Mouse (Mus musculus) G1E-ER4 (cell line): Measurements from ENCODE around the gene She. TPM values are rescaled to one million over a fixed set of nuclear protein-coding genes. Genes with fewer than 3 reads are reported as not detected.

Experiments used
- GATA1 ChIP-seq: IDR thresholded peaks from one replicate; pipeline ENCODE4 v1.8.0; 2012; ENCODE audit warnings: low read length, inconsistent platforms
- polyA plus RNA-seq: library from polyadenylated mRNA; stranded (reverse); fragments of >175 nt; gene quantifications from 2 replicates; pipeline ENCODE4 v1.2.3, GENCODE M21; 2012

Gene She
- polyA plus RNA-seq, 1 experiment = not detected

DNA sequence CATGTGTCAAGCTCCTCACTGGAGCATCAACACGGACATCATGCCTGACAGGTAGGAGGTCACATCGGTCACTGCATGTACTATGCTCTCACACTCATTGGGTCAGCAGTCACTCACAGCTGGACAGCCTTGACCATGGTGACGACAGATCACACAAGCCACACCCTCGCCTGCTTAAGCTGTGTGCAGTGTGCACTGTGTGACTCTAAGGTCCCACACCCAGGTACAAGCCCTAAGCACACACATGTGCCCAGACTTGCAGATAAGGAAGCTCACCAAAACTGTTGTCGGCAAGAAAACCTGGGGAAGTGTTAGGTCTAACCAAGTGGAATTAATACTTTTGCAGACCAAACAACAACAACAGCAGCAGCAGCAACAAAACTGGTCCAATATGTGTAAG, 23.3 kb upstream of the She start:
- no peak for TF ChIP-seq GATA1

DNA sequence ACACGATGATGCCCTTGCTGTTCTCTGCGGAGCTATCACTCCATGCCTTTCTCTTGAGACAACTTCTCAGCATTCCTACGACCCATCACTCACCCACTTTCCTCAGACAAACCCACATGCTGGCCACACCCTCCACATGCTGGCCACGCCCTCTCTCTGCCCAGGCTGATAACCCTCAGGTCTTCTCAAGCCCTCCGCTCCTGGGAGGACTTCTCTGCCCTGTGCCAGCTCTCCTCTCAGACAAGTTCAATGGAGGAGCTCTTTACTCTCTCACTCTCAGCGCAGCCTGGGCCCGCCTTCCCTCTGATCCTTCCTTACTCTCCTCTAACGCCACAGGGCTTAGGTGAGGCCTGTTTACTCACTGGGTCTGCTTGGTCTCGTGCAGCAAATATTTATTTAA, 22.5 kb upstream of the She start:
- no peak for TF ChIP-seq GATA1

DNA sequence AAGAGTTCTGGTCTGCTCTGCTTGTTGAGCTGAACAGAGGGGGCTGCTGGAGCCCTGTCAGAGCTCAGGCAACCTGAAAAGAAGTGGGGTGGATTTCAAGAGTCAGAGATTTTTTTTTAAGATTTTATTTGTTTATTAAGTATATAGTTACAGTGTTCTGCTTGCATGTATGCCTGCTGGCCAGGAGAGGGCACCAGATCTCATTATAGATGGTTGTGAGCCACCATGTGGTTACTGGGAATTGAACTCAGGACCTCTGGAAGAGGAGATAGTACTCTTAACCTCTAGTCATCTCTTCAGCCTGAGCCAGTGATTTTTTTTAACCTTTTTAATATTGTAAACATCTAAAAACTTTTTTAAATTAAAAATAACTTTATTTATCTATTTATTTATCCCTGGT, 20.3 kb upstream of the She start:
- TF ChIP-seq GATA1 = no peak

DNA sequence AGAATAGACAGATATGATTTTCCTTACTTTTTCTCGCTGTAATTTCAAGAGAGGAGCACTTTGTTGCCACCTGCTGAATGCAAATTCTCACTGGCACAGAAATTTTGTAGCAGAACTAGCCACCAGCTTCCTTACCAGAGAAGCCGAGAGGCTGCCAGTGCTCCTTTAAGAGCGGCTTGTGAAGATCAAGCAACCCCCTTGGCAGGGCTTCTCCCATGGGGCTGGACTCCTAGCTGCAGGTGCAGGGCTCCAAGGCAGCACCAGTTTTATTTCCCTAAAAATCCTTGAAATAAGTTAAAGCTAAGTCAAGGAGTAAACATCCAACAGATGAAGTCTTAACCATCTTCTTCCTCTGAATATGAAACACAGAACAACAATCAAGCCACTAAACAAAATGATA, 19.0 kb upstream of the She start:
- TF ChIP-seq GATA1 = no peak

DNA sequence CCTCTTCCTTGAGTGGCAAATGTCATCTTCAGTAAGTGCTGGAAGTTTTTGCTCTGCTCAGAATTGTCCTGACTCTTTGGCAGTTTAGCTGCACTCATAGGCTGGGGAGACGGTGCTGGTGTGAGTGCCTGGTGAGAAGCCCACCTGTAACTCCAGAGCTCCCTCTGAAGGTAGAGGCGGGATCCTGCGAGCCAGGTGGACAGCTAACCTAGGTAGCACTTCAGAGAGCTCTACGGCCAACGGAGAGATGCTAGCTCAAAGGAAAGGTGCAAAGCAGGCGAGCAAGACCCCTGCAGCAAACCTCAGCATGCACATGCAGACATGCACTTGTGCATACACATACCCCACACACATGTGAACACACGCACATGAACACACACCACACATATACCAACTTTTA, 17.1 kb upstream of the She start:
- TF ChIP-seq GATA1 = no peak

DNA sequence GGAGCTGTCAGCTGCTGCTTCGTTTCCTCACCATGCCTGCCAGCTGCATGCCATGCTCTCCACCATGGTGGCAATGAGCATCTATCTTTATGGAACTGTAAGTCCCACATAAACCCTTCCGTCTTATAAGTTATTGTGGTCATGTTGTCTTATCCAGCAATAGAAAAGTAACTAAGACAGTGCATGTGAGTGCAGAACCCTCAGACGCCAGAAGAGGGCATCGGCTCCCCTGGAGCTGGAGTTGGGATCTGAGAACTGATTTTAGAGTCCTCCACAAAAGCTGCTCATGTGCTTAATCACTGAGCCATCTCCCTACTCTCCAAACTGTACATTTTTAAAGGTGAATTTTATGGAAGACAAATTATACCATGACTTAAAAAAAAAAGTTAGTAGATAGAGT, 14.1 kb upstream of the She start:
- TF ChIP-seq GATA1 = no peak

DNA sequence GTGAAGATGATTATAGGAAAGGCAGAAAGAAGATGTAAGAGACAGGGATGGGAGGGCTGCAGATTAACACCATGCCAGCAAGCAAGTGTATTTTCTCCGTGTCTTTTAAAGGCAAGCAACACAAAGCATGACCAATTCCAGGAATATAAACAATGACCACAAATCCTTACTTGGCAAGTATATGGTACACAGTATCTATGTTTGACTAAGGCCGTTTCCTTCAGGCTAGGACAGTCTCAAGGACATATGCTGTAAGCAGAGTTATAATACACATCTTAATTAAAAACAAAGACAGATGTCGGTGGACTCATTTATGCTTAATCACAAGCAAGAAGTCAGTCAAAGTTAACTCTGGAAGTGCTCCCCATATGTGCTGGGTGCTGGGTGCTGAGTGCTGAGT, 12.6 kb upstream of the She start:
- no peak for TF ChIP-seq GATA1

DNA sequence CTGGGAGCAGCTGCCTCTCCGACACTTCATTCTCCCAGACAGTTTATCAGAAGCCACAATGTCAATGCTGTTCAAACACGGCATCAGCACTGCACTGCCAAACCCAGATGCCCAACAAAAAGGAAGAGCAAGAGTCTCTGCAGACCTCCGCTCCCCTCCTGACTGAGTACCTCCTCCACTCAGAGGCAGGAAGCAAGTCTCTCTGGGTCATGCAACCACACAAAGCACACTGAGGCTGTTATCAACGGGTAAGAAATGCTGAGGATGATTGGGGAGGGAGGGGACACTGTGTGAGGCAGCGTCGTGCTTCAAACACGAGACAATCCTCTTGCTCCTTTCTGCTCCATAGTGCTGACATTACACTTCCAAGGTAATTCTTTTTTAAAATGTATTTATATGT, 11.3 kb upstream of the She start:
- TF ChIP-seq GATA1 = no peak

DNA sequence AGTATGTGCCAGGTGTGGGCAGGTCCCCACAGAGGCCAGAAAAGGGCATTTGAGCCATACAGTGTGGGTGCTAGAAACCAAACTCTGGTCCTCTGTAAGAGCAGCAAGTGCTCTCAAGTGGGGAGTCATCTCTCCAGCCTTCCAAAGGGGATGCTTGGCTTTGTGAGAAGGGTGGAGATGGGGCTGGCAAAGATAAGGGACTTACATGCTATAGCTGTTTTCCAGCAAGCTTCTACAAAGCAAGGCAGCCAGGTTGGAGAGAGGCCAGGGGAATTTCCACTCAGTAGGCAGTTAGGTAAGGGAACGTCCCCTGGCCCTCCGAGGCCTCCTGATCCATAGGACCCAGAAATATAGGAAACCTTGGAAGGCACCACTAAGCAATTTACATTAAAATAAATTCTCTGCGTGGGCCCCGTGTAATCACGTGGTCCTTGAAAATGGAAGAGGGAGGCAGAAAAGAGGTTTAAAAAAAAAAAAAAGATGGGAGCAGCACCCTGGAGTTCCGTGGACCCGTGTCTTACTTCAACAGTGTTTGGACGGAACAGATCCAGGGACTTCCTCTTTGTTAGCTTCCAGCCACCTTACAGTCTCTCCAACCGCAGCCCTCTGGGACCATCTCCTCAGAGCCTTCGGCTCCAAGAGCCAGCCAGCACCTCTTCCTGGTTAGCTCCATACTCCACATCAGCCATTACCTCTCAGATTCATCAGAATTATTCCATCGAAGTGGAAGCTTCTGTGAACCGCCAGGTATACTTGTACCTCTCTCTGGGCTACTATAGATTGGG, 10.7 kb upstream of the She start:
- TF ChIP-seq GATA1 = no peak

DNA sequence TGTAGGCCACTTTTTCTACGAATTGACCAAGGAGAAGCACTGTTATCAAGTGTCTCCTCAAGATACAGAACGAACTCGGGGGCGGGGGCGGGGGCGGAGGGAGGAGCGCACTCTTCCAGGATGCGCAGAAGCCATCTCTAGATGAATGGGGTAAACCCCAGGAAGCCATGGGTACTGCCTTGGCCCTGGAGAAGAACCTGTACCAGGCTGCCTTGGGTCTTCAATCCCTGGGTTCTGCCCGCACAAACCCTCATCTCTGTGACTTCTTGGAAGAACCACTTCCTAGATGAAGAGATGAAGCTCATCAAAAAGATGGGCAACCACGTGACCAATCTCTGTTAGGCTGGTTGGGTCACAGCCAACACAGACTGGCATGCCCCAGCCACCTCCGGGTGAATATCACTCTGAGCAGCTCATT, 10.1 kb upstream of the She start:
- TF ChIP-seq GATA1 = no peak

DNA sequence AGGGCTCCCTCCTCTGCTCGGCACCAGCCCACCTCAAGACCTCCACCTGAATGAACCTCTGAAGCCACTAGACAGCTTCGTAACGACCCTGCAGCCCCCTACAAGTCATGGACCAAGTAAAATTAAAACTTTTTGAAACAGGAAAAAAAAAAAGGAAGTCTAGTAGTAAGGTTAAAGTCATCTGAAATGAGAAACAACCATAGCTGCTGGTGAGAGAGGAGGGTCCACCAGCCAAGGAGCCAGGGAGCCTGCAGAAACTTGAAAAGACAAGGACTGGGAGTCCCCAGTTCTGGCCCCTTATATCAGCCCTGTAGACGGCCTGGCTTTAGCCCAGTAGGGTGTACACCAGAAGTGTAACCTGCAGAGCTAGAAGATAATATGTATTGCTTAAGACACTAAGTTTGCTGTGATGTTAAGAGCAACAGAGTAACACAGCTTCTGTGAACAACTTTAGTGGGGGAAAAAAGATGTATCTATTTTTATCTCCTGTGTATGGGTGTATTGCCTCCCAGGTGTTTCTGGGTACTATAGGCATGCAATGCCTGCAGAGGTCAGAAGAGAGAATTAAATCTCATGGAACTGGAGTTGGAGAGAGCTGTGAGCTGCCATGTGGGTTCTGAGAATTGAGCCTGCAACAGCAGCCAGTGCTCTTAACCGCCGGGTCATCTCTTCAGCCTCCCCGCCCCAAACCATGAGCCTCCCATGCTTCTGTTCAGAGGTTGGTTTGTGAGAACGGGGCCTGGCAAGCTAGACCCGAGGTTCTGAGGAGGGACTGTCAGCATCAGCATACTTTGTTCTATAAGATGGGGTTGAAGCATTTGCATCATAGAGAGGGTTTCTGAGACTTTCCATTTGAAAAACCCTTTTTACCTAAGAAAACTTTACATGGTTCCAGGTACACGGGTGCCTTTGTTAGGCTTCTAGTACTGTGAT, 9.4 kb upstream of the She start:
- TF ChIP-seq GATA1 = no peak

DNA sequence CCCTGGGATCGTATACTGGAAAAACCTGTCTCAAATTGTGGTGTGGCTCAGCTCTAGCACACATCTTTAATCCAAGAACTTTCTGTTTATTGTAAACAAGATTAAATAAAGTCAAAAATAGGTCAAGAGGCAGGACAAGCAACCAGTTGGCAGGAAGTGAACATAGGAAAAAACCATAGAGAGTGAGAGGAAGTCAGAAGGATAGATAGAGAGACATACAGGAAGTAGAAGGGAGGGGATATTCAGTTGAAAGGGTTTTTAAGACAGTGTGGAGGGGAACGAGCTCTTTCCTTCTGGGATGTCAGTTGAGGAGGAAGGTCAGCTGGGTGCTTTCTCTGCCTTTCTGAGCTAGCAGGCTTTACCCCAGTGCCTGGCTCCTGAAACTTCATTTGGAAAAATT, 7.6 kb upstream of the She start:
- TF ChIP-seq GATA1 = no peak

DNA sequence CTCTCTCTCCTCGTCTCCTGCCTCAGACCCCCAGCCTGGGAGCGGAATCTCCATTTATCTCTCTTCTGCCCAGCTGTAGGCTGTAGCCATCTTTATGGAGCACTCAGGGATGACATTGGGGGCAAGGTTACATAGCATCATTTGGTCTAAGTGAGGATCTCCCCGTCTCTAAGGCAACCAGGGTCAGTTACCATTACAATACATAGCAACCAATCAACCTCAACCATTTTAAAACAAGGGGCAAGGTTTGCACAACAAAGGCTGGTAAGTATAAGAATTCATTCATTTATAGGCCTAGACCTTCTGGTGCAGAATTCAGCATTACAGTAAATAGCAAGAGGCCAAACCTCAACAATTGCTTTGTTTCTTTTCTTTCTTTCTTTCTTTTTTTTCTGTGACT, 4.9 kb upstream of the She start:
- TF ChIP-seq GATA1 = no peak

DNA sequence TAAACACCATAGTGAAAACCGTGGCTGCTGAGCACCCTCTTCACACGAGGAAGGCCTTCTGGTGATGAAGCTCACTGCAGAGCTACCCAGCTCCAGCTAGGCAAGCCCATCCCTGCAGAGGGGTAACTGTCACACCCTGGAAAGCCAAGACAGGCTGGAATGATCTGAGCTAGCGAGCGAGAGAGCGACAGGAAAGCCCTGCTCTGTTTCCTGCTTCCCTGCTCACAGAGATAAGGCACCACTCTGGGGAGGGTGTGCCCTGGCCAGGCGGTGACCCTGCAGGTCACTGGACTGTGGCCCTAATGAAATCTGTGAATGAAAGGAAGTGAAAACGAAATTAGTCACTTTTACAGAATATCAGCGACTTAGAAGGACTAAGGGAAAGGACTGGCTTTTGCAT, 4.2 kb downstream of the She start:
- no peak for TF ChIP-seq GATA1

DNA sequence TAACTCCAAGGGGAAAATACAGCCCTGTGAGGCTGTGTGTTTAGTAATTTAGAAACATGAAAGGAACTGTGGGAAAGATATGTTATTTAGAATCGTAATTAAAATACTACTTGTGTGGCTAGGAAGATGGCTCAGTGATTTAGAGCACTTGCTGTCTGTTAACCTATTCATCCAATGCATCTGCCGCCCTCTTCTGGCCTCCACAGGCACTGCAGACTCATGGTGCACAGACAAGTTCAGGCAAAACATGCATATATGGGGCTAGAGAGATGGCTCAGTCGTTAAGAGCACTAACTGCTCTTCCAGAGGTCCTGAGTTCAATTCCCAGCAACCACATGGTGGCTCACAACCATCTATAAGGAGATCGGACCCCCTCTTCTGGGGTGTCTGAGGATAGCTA, 11.1 kb downstream of the She start:
- no peak for TF ChIP-seq GATA1

DNA sequence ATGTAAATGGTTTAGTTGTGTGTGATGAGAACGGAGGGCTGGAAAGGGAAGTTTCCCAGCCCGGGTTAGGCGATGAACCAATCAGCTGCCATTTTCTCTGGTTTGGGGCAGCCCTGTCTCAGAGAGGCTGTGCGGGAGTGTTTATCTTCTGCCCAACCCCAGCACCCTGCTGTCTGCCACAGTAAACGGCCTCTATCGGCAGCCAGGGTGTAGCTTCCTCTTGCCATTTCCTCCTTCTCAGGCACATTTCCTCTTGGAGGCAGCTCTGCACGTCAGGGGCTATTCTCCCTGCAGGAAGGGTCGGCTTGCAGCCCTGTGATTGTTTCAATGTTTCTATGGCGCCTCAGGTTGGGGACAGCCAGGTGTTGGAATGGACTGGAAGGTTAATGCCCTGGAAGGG, 12.0 kb downstream of the She start:
- no peak for TF ChIP-seq GATA1

DNA sequence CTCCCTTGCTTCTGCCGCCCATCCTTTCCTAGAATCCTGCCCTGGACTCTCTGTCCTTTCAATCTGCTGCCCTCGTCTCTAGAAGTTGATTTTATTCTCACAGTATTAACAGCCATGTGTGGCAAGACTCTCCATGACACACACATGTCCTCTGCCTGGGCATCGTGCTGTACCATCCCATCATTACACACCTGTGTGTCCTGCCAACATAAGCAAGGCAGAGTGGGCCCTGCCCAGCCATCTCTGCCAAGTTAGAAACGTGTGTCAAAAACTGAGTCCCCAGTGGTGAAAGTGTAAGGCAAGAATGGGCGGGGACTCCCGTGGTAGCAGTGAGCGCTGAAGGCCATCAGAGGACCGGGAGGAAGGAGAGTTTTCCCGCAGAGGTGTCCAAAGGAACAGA, 14.6 kb downstream of the She start:
- TF ChIP-seq GATA1 = no peak
